Mouse (Mus musculus): ENCODE measurements around the gene Gm49394.

The Gm49394 gene

DNA sequence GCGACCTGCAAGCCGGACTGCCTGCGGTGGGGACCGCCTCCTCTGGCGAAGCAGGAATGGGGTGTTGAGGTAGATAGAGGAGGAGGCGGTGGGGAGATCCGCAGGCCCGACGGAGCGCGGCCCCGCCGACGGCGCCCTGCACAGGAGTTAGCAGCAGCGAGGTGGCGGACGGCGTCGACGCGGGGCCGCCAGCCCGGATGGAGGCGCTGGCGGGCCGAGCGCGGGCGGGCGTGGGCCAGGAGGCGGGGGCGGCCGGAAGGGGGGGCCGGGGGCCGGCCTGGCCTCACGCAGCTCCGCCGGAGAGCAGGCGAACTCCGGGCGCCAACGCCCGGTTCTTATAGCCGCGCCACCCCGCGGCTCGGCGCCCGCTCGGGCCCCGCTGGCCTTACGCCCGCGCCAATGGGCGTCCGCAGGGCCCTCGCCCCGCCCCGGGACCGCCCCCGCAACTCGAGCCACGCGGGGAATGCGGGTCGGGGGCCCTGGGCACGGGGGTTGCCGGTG is 10.5 kb downstream of the Gm49394 start:
- DNase-seq (ENCODE audit: low read depth, low spot score) = no peak

DNA sequence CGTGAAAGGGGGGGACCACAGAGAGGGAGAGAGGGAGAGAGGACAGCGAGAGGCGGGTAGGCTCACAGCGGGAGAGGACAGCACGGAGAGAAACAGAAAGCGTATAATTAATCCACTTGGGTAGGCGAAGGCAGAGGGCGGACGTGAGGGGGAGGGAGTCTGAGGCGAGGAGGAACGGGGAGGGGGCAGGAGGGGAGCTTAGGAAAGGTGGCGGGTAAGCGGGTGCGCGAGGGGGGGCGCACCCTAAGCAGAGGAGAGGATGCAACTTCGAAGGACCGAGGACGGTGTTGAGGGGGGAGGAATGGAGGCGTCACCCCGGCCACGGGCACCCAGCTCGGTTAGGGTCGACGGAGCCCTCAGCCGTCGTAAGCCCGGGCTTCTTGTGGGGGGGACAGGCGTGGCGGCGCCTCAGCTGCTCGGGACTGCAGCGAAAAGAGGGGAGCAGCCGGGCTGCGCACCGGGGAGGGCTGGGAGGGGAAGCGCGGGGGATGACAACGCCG is 11.0 kb downstream of the Gm49394 start:
- DNase-seq (ENCODE audit: low read depth, low spot score) = no peak

DNA sequence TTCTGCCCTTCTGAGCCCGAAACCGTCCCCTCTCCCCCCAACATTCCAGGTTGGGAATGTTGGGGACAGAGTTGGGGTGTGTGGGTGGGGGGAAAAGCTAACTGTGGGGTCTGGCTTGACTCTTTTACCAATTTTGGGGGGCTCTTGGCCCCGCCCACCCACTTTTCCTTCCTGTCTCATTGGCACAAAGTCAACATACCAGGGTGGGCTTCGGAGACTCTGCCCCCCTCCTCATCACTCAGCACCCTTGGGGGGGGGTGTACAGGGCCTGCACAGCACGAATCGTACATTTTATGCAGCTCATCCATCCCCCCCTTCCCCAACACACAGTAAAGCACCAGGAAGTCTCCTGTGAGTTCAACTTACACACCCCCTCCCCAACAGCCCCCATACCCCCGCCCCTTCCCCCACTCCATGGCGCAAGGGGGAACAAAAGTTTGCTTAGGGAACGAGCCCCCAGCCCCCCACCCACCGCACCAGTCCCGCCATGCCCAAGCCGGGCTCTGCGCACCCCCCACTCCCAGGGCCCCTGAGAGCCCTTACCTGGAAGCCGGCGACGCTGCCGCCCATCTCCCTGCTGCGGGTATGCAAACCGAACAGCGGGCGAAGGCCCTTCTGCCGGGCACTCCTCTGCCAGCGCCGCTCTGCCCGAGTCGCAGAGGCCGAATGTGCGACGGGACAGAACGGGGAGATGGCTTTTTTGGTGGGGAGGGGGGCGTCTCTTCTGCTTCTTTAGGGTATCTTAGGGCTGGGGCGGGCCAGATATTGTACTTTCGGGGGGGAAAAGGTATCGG is 11.7 kb downstream of the Gm49394 start:
- no peak for DNase-seq (ENCODE audit: low read depth, low spot score)

DNA sequence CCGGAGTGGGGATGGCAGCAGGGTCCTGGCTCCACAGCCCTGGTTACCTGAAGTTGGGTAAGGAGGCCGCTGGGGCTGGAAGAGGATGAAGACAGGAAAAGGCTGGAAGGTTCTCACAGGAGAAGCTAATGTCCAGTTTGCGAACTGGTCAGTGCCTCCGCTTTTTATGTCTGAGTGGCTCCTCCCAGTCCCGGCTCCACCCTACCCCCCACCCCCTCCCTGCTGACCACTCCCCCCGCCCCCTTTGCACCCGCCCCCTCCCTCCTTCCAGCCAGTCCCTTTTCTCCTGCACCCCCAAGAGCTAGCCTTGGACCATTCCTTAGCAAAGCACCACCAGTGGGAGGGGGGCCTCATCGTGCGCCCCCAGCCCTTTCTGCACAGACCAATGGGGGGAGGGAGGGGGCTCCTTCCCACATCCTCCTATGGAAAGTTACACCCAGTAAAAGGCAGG is 12.4 kb downstream of the Gm49394 start:
- no peak for DNase-seq (ENCODE audit: low read depth, low spot score)

DNA sequence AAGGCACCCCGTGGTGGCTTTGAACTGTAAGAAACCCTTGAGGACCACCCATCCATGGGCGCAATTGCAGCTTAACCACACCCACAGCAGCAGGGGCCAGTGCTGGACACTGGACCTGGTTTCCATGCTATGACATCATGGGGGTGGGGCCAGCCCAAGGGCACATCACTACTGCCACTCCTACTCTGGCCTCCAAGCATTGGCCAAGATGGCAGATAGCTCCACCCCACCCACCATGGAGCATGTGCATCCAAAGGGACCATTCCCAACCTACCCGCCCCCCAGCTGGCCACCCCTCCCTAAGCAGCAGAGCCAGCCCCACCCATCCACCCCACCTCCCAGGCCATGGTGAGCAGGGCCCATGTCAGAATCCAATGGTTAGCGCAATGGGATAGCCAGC is 13.7 kb downstream of the Gm49394 start:
- no peak for DNase-seq (ENCODE audit: low read depth, low spot score)

DNA sequence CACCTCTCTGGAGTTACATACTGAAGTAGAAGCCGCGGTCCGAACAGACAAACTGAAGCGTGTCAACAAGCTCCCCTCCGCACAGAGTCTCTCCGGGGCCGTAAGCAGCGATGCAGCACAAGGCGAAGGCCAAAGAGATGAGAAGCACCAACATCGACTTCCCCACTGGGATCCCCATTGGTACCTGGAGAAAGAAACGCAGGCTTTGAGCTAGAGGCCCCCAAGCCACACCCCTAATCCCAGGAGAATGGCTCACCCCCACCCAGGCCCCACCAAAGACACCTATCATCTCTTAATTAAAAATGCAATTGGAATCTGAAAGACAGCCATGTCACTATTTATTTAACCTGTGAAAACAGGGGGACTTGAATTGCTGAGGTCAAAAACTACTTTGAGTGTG is 14.1 kb downstream of the Gm49394 start:
- DNase-seq (ENCODE audit: low read depth, low spot score) = no peak

DNA sequence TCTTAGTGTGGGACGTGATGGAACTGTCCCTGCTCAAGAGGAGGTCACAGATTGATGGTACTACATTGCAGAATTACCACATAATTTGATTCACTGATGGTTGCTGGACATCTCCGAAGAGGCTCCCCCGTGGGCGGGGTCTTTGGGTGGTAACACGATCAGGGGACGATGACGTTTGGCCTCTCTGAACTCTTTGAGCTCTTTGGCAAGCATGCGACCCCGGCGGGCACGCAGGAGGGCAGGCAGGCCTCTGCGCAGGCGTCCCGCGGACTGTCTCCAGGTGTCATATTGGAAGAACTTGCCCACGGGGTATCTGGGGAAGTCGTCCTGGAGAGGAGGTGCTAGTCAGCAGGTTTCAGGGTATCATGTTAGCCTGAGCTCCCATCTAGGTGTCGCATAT is 16.0 kb downstream of the Gm49394 start:
- DNase-seq (ENCODE audit: low read depth, low spot score) = no peak

DNA sequence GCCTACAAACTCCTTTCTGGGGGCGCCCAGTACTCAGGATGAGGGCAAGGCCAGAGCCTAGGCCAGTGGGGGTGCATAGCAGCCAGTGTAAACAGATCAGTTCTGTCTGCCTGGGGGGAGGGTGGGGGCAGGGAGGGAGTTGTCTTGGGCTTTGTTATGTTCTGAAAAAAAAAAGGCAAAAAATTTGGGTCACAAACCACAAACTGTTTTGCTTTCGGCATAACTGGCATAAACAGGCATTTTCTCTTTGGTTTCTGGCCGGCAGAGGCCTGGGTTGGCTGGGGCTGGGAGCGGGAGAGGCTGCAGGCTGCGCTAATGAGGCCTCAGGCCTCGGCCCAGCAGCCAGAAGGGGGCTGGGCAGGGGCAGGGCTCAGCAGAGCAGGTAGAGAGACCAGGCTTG is 23.1 kb downstream of the Gm49394 start:
- DNase-seq (ENCODE audit: low read depth, low spot score) = no peak

DNA sequence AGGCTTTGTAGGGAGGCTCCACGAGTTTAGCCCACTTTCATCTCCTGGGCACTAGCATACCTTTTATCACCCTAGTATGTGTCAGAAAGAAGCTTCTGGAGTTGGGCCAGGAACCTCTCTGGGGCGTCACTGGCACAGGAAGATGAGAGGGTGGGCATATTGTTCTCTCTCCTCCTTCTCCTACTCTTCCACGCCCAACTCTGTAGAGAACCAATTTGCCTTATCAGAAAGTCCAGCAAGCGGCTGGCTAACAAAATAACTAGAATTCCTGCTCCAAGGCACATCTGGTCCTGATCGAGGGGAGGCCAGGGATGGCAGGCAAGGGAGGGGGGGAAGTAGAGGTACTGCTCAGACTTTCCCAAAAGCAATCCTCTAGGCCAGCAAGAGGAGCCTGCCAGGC is 24.7 kb downstream of the Gm49394 start:
- DNase-seq (ENCODE audit: low read depth, low spot score) = no peak

DNA sequence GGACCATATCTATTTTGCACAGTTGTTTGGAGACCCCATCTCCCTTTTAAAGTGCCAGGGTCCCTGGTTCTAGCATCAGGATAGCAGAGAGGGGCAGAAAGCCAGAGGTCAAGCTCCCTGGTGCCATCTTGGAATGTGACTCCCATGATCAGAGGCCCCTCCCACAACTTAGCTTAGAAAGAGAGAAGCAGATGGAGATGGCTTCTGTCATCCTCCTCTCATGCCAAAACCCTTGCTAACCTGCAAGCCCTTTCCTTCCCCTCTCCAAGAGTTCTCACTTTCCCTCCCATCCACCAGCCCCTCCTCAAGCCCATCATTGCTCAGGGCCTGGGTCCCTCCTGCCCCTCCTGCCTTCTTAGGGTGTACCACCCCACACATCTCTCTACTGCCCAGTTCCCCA is 33.6 kb downstream of the Gm49394 start:
- no peak for DNase-seq (ENCODE audit: low read depth, low spot score)

DNA sequence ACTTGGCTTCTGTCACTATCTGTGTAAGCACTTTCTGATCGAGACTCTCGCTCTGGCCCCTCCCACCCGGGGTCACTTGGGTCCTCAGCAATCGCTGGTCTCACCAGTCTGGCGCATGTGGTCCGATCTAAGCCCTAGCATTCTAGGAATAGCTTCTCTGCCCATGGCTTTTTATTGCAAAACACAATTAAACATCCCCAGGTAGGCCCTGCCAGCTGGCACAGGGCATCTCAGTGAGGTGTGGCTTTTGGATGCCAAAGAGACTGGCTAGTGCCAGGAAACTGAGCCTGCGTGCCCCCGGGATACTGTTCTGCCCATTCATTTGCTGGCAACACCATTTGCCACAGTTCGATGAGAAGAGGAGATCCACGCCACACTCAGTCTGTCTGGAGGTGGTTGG is 39.1 kb downstream of the Gm49394 start:
- no peak for DNase-seq (ENCODE audit: low read depth, low spot score)

DNA sequence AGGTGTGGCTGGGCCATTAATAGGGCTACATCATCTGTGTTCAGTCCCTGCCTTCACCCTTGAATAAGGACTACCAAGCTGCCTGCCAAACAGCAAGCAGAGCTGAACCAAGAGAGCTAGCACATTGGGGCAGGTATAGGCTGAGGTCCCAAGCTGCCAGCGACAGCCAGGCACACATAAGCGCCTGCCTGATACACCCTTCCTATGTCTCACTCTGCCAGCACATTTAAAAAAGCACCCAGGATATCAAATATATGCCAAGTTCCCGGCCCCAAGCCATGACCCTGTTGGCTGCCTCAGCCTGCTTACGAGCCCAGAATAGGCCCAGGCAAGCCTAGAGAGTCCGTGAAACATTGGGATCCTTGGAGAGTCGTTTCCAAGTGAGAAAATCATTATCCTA is 39.9 kb downstream of the Gm49394 start:
- DNase-seq (ENCODE audit: low read depth, low spot score) = no peak

DNA sequence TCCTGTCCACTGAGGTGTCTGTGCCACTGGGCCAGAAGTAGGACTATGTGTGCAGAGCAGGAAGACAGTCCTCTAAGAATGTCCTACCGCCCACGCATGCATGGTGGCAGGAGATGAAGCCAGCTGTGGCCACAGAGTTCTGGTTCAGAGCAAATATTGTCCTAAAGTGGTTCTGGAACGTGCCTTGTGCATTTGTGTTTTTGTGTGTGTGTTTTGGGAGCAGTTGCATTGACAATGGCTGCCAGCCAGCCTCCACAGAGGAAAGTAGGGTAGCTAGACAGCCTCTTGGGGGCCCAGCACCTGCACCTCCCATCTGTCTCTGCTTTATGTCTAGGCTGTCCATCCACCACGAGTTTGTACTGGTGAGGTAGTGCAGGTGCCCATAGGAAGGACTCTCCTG is 47.6 kb downstream of the Gm49394 start:
- no peak for DNase-seq (ENCODE audit: low read depth, low spot score)

DNA sequence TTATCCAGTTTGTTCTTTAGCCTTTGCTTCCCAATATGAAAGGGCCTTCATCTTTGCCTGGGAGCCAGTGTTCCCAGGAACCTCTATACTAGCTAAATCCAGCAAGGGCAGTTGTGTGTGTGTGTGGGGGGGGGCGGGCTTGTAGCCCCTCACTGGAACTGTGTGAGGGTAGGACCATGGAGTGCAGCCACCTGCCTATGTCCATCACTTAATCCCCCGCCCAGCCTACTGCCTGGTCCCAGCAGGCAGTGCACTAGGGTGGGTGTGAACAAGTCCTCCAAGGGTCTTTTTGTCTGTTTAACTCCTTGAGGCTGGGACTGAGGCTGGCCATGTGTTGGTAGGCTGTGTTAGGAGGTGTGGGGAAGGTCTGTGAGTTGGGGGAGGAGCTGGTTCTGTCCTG is 56.7 kb downstream of the Gm49394 start:
- no peak for DNase-seq (ENCODE audit: low read depth, low spot score)

DNA sequence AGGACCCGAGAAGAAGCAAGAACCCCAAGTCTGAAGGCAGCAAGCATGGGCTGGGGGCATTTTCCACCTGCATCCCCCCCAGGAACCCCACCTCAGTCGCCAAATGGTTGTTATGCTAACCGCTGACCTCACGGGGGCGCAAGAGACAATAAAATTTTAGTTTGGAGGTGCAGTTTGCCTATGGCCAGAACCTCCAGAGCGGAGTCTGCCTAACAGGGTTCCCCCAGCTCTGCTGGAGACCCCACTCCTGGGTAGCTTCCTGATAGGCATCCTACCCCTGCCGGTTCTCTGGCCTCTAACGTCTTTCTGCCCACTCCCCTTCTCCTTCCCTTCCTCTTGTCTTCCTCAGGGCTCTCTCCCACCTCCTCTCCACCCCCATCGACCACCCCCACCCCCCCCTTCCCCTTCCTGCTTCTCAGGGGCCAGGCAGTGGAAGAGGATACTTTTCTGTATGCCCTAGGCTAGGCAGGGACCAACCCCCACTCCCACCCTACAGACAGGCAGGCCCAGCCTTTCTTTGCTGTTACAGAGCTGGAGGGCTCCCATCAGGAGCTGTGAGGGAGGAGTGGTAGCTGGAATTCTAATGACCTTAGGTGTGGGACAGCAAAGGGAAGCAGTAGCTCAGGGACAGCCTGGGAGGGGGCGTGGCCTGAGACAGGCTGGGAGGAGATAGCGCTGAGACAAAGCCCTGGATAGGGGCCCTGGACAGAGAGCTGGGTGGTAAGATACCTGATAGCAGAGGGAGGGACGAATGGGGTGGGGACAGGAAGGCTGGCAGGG is 58.9 kb downstream of the Gm49394 start:
- peak; percentile 8 for DNase-seq (ENCODE audit: low read depth, low spot score)

DNA sequence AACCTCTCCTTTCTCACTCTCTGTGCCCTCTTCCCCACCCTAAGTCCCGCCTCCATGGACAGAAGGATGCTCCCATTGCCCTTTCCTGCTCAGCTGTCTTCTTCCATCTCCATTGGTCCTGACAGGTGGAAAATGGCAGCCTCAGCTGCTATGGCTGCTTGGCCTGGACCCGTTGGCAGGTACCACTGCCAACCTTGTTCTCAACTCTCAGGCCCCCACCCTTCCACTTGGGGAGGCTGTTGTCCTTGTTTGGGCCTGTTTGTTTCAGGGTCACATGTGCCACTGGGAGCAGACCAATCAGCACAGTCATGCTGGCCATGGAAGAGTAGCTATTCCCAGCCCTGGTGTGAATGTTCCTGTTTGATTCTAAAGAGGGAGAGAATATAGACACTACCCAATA is 68.8 kb downstream of the Gm49394 start:
- no peak for DNase-seq (ENCODE audit: low read depth, low spot score)
